Mouse (Mus musculus) liver, embryonic 11.5 days (tissue): Measurements from ENCODE around the gene Slc24a2. TPM values are rescaled to one million over a fixed set of nuclear protein-coding genes. Genes with fewer than 3 reads are reported as not detected.

Source experiments
- ATAC-seq: fragments of 200-750 bp; cut with Nextera tagmentation; replicated peaks from 2 replicates; pipeline ENCODE4 v1.8.0; 2017; ENCODE audit warnings: moderate number of reproducible peaks, mild to moderate bottlenecking, moderate TSS enrichment, moderate library complexity; ENCODE audit not compliant: low FRiP score
- DNase-seq: peaks from one replicate; pipeline ENCODE4 v3.0.0-alpha.2; 2017; ENCODE audit warnings: low spot score
- H3K27ac ChIP-seq: fragments of 300-500 bp; sonication (generic); 2 replicates; pipeline ENCODE4 v1.5.1; 2014; ENCODE audit warnings: mild to moderate bottlenecking, low read depth, low read length, control low read depth
- H3K27me3 ChIP-seq: fragments of 300-500 bp; sonication (generic); replicated peaks from 2 replicates; pipeline ENCODE4 v1.6.1; 2014; ENCODE audit warnings: low read length, mixed read lengths; ENCODE audit not compliant: control insufficient read depth, insufficient read depth
- H3K36me3 ChIP-seq: fragments of 300-500 bp; sonication (generic); 2 replicates; pipeline ENCODE4 v1.6.1; 2014; ENCODE audit warnings: mild to moderate bottlenecking, low read length, moderate library complexity, mixed read lengths; ENCODE audit not compliant: control insufficient read depth, insufficient read depth
- H3K4me1 ChIP-seq: fragments of 300-500 bp; sonication (generic); replicated peaks from 2 replicates; pipeline ENCODE4 v1.6.1; 2014; ENCODE audit warnings: low read length, mixed read lengths; ENCODE audit not compliant: control insufficient read depth, insufficient read depth
- H3K4me2 ChIP-seq: fragments of 300-500 bp; sonication (generic); 2 replicates; pipeline ENCODE4 v1.6.1; 2014; ENCODE audit warnings: mild to moderate bottlenecking, control low read depth, moderate library complexity
- H3K4me3 ChIP-seq: fragments of 300-500 bp; sonication (generic); 2 replicates; pipeline ENCODE4 v1.5.1; 2014; ENCODE audit warnings: low read depth, low read length, control low read depth
- H3K9ac ChIP-seq: fragments of 300-500 bp; sonication (generic); 2 replicates; pipeline ENCODE4 v1.6.1; 2014; ENCODE audit warnings: low read depth, low read length, control low read depth
- H3K9me3 ChIP-seq: fragments of 300-500 bp; sonication (generic); 2 replicates; pipeline ENCODE4 v1.6.1; 2016; ENCODE audit warnings: low read length, inconsistent platforms, mixed read lengths; ENCODE audit not compliant: control insufficient read depth
- WGBS: fragments of 180-500 bp; shearing (Covaris S2); extraction: QIAGEN DNeasy Blood & Tissue Kit; methylation state at CpG from one replicate; pipeline ENCODE4 v1.1.7; 2014; 5-methylcytosine and 5-hydroxymethylcytosine counted together
- polyA plus RNA-seq: library from polyadenylated mRNA; unstranded; fragments of >200 nt; fragmentation: Nextera tagmentation; extraction: Ambion mirVana; gene quantifications from 2 replicates; pipeline ENCODE4 v1.2.1, GENCODE M21; 2014

Gene Slc24a2
- polyA plus RNA-seq, 1 experiment from 2014 or later = 0.34 TPM

- no peaks in the 10 kb centered on the region for H3K27me3 ChIP-seq
- H3K4me1 ChIP-seq = no peaks in the 10 kb centered on the region
- H3K4me3 ChIP-seq = no peak overlapping the region
- DNase-seq (no peak), ATAC-seq (no peak)
- H3K9ac ChIP-seq = no peak overlapping the region
- H3K36me3 ChIP-seq = no peaks in the 10 kb centered on the region
- no peak overlapping the region for H3K27ac ChIP-seq
- no peak overlapping the region for H3K4me2 ChIP-seq
- no peaks in the 10 kb centered on the region for H3K9me3 ChIP-seq
- WGBS = 76% methylated on average over 6 of the region's 6 CpGs
These were observed 241.0 kb downstream of the Slc24a2 start for GRCm38 (mm10) chr4:86989301-86989700.

GRCm38 (mm10) chr4:86987846-86988245 lies 242.4 kb downstream of the Slc24a2 start:
- no peak overlapping the region for H3K4me3 ChIP-seq
- 84% methylated on average over 4 of the region's 4 CpGs for WGBS
- no peaks in the 10 kb centered on the region for H3K36me3 ChIP-seq
- H3K9me3 ChIP-seq = no peaks in the 10 kb centered on the region
- ATAC-seq = no peak
- no peak overlapping the region for H3K4me2 ChIP-seq
- no peak overlapping the region for H3K9ac ChIP-seq
- H3K4me1 ChIP-seq = no peaks in the 10 kb centered on the region
- H3K27ac ChIP-seq = no peak overlapping the region
- no peak for DNase-seq
- H3K27me3 ChIP-seq = no peaks in the 10 kb centered on the region

- no peaks in the 10 kb centered on the region for H3K36me3 ChIP-seq
- H3K9ac ChIP-seq = no peak overlapping the region
- ATAC-seq (no peak), DNase-seq (no peak)
- WGBS = 76% methylated on average over 5 of the region's 5 CpGs
- no peaks in the 10 kb centered on the region for H3K4me1 ChIP-seq
- H3K4me2 ChIP-seq = no peak overlapping the region
- no peak overlapping the region for H3K27ac ChIP-seq
- H3K4me3 ChIP-seq = no peak overlapping the region
- H3K9me3 ChIP-seq = no peaks in the 10 kb centered on the region
- no peaks in the 10 kb centered on the region for H3K27me3 ChIP-seq
These were observed 253.0 kb downstream of the Slc24a2 start for GRCm38 (mm10) chr4:86977272-86977671.

- no peaks in the 10 kb centered on the region for H3K27me3 ChIP-seq
- H3K4me3 ChIP-seq = no peak overlapping the region
- no peak overlapping the region for H3K27ac ChIP-seq
- no peaks in the 10 kb centered on the region for H3K4me1 ChIP-seq
- H3K9ac ChIP-seq = no peak overlapping the region
- H3K4me2 ChIP-seq = no peak overlapping the region
- DNase-seq (peak; percentile 39), ATAC-seq (no peak; the same call in 1 of the 2 replicates)
- no peaks in the 10 kb centered on the region for H3K36me3 ChIP-seq
- 42% methylated on average over 14 of the region's 14 CpGs for WGBS
- H3K9me3 ChIP-seq = no peaks in the 10 kb centered on the region
These were observed 272.5 kb downstream of the Slc24a2 start for GRCm38 (mm10) chr4:86957576-86958411.

- 39% methylated on average over 4 of the region's 4 CpGs for WGBS
- no peak overlapping the region for H3K27ac ChIP-seq
- ATAC-seq (no peak), DNase-seq (no peak)
- H3K4me3 ChIP-seq = no peak overlapping the region
- H3K4me2 ChIP-seq = no peak overlapping the region
- H3K9me3 ChIP-seq = no peaks in the 10 kb centered on the region
- H3K27me3 ChIP-seq = no peaks in the 10 kb centered on the region
- no peak overlapping the region for H3K9ac ChIP-seq
- no peaks in the 10 kb centered on the region for H3K36me3 ChIP-seq
- no peaks in the 10 kb centered on the region for H3K4me1 ChIP-seq
These were observed 274.8 kb downstream of the Slc24a2 start for GRCm38 (mm10) chr4:86955448-86955847.

GRCm38 (mm10) chr4:86953519-86953918 lies 276.8 kb downstream of the Slc24a2 start:
- no peak for ATAC-seq
- Histone ChIP-seq H3K27me3 (no peaks in the 10 kb centered on the region), H3K4me2 (no peak overlapping the region), H3K27ac (no peak overlapping the region), H3K9ac (no peak overlapping the region), H3K4me1 (no peaks in the 10 kb centered on the region), H3K36me3 (no peaks in the 10 kb centered on the region), H3K9me3 (no peaks in the 10 kb centered on the region), H3K4me3 (no peak overlapping the region)
- no peak for DNase-seq
- WGBS = 59% methylated on average over 5 of the region's 5 CpGs

- ATAC-seq (no peak), DNase-seq (no peak)
- H3K36me3 ChIP-seq = no peaks in the 10 kb centered on the region
- no peaks in the 10 kb centered on the region for H3K9me3 ChIP-seq
- H3K27me3 ChIP-seq = no peaks in the 10 kb centered on the region
- H3K4me1 ChIP-seq = no peaks in the 10 kb centered on the region
- 81% methylated on average over 1 of the region's 1 CpGs for WGBS
- H3K9ac ChIP-seq = no peak overlapping the region
- no peak overlapping the region for H3K4me2 ChIP-seq
- H3K27ac ChIP-seq = no peak overlapping the region
- H3K4me3 ChIP-seq = no peak overlapping the region
These were observed 281.5 kb downstream of the Slc24a2 start for GRCm38 (mm10) chr4:86948794-86949193.

- ATAC-seq = no peak
- Histone ChIP-seq H3K4me1 (no peaks in the 10 kb centered on the region), H3K36me3 (no peaks in the 10 kb centered on the region), H3K27me3 (no peaks in the 10 kb centered on the region), H3K4me2 (no peak overlapping the region), H3K4me3 (no peak overlapping the region), H3K9me3 (no peaks in the 10 kb centered on the region), H3K9ac (no peak overlapping the region), H3K27ac (no peak overlapping the region)
- WGBS = 45% methylated on average over 6 of the region's 6 CpGs
- DNase-seq = no peak
These were observed 287.0 kb downstream of the Slc24a2 start for GRCm38 (mm10) chr4:86943296-86943695.

- ATAC-seq (no peak), DNase-seq (no peak)
- Histone ChIP-seq H3K9ac (no peak overlapping the region), H3K27ac (no peak overlapping the region), H3K9me3 (no peaks in the 10 kb centered on the region), H3K36me3 (no peaks in the 10 kb centered on the region), H3K4me2 (no peak overlapping the region), H3K4me1 (no peaks in the 10 kb centered on the region), H3K4me3 (no peak overlapping the region), H3K27me3 (no peaks in the 10 kb centered on the region)
- 82% methylated on average over 6 of the region's 6 CpGs for WGBS
These were observed 287.6 kb downstream of the Slc24a2 start for GRCm38 (mm10) chr4:86942656-86943055.
